Mouse (Mus musculus) left cerebral cortex, postnatal 25 days (tissue): ENCODE data around the gene Batf. TPM values are rescaled to one million over a fixed set of nuclear protein-coding genes. Genes with fewer than 3 reads are reported as not detected.
A peak's percentile ranks its signal among the peaks of the same experiment; 100 is the strongest.
"Not testable (repeated sequence)": the region's sequence is repeated elsewhere in the genome, so short reads cannot be mapped to it uniquely, and the experiment has no call there.

Source experiments
- DNase-seq, 2 experiments: peaks; one replicate each; pipeline ENCODE4 v3.0.0; 2022; ENCODE audit warnings: low spot score in 2 of 2, mixed read lengths in 1 of 2
- intact Hi-C: fragments of 180-260 bp; cut with DNase I; formaldehyde crosslinking; loops from one replicate; pipeline ENCODE4 v1.15.1; 2025
- total RNA-seq, 2 experiments: library from RNA; stranded (reverse); gene quantifications; 2 replicates each; pipeline ENCODE4 v1.2.3; 2021

The Batf gene
- total RNA-seq, 2 experiments from 2014 or later: 0.71 to 0.78 TPM

GRCm38 (mm10) chr12:85679808-85680207 lies 6.7 kb upstream of the Batf start:
- DNase-seq: no peak
- intact Hi-C loops: no loop called here

- no peak for DNase-seq
- intact Hi-C loops: no loop called here
Observed at GRCm38 (mm10) chr12:85682328-85682727, 4.1 kb upstream of the Batf start.

GRCm38 (mm10) chr12:85684411-85685275 lies 1.8 kb upstream of the Batf start:
- intact Hi-C loops: no loop called here
- no peak for DNase-seq

- no peak for DNase-seq
- intact Hi-C loops: no loop called here
Observed at GRCm38 (mm10) chr12:85687217-85687533, 706 bp downstream of the Batf start.

- intact Hi-C loops: no loop called here
- DNase-seq: no peak
Observed at GRCm38 (mm10) chr12:85687846-85688245, 1.4 kb downstream of the Batf start.

- intact Hi-C loops: no loop called here
- no peak for DNase-seq
Observed at GRCm38 (mm10) chr12:85695787-85696186, 9.3 kb downstream of the Batf start.

GRCm38 (mm10) chr12:85696436-85696835 lies 10.0 kb downstream of the Batf start:
- intact Hi-C loops: no loop called here
- no peak for DNase-seq

GRCm38 (mm10) chr12:85698179-85698578 lies 11.7 kb downstream of the Batf start:
- DNase-seq, intact Hi-C loops: not testable (repeated sequence)

GRCm38 (mm10) chr12:85700191-85700841 lies 13.8 kb downstream of the Batf start:
- intact Hi-C loops: no loop called here

GRCm38 (mm10) chr12:85700842-85701223 lies 14.4 kb downstream of the Batf start:
- intact Hi-C loops: no loop called here
- no peak for DNase-seq

More at GRCm38 (mm10) chr12:85700191-85700841, 13.8 kb downstream of the Batf start:
- no peak for DNase-seq

GRCm38 (mm10) chr12:85702166-85703055 lies 15.9 kb downstream of the Batf start:
- DNase-seq: no peak
- intact Hi-C loops: no loop called here

GRCm38 (mm10) chr12:85703507-85703906 lies 17.0 kb downstream of the Batf start:
- DNase-seq: no peak

GRCm38 (mm10) chr12:85704566-85704965 lies 18.1 kb downstream of the Batf start:
- no peak for DNase-seq
- intact Hi-C loops: no loop called here

More at GRCm38 (mm10) chr12:85703507-85703906, 17.0 kb downstream of the Batf start:
- intact Hi-C loops: no loop called here

- DNase-seq: peak; percentile 45 to 58
- intact Hi-C loops: no loop called here
Observed at GRCm38 (mm10) chr12:85705002-85705830, 18.7 kb downstream of the Batf start.

GRCm38 (mm10) chr12:85705831-85706530 lies 19.5 kb downstream of the Batf start:
- no peak for DNase-seq
- intact Hi-C loops: no loop called here

- DNase-seq: no peak
- intact Hi-C loops: no loop called here
Observed at GRCm38 (mm10) chr12:85706906-85707305, 20.4 kb downstream of the Batf start.

- intact Hi-C loops: no loop called here
- DNase-seq: no peak
Observed at GRCm38 (mm10) chr12:85707391-85707790, 20.9 kb downstream of the Batf start.

GRCm38 (mm10) chr12:85708556-85708955 lies 22.1 kb downstream of the Batf start:
- no peak for DNase-seq
- intact Hi-C loops: no loop called here

GRCm38 (mm10) chr12:85710695-85711094 lies 24.2 kb downstream of the Batf start:
- intact Hi-C loops: no loop called here
- no peak for DNase-seq
